Mouse (Mus musculus) natural killer cell, adult 2 months (primary cell): ENCODE data around the gene Tmeff1.

Experiments
- DNase-seq, 2 experiments: peaks; one replicate each; pipeline ENCODE4 v3.0.0; 2022; ENCODE audit warnings: low spot score in 2 of 2

Gene Tmeff1

DNA sequence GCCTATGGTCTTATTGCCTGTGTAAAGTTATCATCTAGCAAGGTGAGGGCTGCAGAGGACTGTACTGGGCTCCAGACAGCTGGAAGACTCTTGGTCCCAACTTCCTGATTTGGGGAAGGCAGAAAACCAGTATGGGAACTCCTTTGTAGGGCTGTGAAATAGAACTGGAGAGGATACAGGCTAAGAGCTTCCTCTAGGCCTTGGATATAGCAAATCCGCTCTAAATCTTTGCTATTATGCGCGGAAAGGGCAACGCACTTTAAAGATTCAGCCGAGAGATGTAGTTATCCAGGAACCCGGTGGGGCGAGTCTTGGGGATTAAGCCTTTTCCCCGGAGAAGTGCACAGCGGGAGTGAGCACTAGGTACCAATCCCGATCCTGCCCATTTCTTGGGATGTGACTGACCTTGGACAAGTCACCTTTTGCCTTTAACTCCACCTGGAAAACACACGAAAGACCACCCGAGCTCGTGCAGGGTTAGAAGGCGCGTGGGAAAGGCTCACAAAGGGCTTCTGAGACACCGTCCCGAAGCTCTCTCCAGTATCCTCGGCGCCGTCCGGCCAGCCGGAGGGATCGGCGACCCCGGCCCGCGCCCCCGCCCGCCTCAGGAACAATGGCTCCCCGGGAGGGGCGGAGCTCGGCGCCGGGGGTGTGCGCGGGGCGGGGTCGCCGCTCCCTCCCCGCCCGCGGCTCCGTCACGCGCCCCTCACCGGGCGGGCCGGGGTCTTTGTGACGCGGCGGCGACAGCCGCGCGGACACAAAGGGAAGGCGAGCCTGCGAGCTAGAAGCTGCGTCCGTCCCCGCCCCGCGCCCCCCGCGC, at the start of gene Tmeff1:
Gene Tmeff1 (plus strand): TSS at position 754 of the 820 bp plus-strand sequence.
- no peak for DNase-seq

DNA sequence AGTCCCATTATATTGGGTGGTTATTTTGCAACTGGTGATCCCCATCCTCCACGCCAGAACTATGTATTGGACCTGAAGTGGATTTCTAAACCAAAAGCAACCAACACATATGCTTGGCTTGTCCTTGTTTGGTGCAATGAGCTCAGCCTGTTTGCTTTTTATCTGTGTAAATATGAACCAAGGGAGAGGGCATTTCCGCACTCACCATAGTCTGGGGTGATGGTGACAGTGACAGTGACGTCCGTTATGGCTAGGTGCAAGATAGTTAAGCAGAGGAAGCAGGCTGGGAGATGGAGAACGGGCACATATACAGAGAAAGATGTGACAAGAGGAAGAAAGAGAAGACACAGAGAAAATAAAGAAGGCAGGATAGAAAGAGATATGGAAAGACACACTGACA, 48.7 kb upstream of the Tmeff1 start:
- DNase-seq = no peak

DNA sequence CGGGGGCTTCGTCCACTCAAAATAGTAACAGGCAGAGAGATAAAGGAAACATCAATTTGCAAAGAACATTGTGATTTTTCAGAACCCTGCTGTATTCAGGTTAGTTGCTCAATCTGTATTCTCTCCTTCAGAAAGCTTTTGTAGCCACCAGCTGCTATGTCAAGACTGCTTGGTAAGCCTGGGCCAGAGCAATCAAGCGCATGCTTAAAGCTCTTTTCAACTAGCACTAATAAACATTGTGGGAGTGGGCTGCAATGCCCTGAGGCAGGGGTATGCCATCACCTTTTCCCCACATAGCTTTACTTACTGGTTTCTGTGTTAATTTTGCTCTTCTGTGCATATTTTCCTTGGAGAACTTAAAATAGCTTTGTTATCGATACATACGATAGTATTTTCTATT, 48.0 kb upstream of the Tmeff1 start:
- DNase-seq = no peak

DNA sequence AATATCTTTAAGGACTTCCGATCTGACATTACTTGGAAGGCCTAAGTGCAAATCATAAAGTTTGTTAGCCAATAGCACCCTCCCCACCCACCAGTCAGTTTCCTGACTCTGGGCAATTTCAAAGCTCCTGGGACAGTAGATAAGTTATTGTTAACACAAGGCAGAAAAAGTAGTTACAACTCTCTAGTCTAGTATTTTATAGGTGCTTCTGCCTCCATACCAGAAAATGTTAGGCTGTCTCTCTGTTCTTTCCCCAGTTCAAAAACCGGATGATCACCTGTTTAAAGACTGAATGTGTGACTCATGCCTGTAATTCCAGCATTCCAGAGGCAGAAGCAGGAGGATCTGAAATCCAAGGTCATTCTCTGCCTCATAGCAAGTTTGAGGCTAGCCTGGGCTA, 46.4 kb upstream of the Tmeff1 start:
- DNase-seq = no peak

DNA sequence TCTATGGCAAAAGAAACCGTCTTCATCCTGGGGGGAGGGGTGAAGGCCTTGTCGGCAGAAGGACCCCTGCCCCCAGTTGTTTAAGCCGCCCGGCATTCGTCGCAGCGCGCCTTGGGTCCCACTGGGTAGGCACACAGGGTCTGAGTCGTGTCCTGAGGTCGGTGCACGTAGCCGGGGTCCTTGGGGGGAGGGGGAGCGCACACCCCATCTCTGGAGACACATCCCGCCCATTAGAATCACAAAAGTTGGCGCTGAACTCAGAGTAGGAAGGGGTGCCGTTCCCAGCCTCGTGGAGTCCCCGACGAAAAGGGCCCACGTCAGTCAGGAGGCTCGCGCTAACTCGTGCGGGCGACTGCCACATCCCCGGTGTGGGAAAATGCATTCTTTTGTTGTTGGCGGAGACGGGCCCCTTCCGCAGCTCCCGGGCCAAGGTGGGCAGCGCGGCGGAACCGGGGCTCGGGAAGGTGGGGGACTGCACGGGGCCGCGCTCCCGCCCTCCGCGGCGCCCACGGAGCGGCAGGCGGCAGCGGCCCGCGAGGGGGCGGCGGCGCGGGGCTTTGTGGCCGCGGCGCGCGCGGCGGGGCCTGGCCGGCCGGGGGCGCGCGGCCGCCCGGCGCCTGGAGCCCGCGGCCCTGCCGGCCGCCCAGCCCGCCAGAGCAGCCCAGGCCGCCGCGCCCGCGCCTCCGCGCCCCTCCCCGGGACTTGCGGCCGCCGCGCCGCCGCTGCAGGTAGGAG, 45.0 kb upstream of the Tmeff1 start, which contains the start of gene Msantd3:
Gene Msantd3 (plus strand): TSS at position 95 of the 735 bp plus-strand sequence.
- no peak for DNase-seq

DNA sequence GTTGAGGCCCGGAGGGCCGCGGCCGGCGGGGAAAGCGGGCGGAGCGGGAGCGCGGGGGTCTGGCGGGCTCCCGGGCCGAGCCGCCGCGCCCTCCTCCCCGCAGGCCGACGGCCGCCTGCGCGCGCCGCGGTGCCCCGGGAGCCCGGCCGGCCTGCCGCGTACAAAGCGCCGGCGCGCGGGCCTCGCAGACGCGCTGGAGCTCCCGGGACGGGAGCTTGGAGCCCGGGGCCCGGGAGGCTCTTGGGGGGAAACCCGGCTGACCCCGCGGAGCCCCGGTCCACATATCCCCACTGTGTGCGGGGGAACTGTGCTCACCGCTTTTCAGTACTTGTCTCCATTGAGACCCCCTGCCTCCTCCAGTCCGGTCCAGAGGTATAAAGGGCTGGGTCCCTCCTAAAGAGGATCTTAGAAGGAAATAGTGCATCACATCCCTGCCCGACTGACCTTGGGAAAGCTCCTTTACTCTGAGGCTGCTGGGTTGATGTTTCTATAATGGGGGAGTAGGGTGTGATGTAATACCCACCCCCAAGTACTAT, 44.3 kb upstream of the Tmeff1 start:
- no peak for DNase-seq

DNA sequence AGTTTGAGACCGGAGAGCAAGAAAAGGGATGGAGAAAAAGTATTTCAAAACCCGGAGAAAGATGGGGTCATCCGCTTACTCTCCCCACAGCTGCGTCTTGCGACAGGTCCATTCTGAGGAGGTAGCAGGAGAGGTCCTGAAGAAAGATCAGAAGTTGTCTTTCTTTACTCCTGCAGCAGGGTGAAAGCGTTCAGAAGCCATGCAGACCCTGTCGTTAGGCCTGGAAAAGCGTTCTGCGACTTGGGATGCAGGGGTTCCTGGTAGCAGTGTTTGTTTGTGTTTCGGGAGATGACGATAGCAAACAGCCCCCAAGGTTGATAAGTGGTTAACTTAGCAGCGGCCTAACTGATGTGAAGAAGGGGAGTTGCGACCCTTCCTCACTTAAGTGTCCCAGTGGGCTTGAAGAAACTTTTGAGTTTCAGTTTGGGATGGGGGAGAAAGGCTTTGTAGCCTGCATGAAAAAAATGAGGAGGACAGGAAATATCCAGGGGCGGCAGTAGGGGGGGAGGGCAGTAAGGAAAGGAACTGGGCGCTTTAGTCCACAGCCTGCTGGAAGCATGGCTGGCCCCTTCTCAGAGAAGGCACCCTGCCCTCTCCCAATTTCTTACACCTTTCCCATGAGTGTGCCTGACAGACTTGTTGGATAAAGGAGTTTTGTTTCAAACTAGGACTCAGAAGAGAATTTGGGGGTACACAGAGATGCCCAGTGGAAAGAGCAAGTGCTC, 43.3 kb upstream of the Tmeff1 start:
- DNase-seq = no peak

DNA sequence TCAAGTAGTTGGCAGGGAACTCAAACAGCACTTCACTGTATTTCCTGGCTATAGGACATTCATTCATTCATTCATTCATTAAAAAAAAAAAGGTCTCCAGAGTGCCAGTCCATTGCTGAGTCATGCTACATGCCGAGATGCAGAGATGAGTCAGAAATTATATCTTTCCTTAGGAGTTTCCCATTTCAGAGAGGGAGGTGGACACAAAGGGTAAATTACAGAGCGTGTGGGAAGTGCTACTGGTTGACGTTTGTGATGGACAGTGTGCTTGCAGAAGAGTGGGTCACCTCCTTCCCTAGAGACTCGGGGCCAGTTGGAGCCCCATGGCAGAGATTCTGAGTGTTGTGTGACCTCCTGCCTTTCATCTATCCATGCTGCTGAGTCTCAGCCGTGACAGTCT, 42.6 kb upstream of the Tmeff1 start:
- no peak for DNase-seq

DNA sequence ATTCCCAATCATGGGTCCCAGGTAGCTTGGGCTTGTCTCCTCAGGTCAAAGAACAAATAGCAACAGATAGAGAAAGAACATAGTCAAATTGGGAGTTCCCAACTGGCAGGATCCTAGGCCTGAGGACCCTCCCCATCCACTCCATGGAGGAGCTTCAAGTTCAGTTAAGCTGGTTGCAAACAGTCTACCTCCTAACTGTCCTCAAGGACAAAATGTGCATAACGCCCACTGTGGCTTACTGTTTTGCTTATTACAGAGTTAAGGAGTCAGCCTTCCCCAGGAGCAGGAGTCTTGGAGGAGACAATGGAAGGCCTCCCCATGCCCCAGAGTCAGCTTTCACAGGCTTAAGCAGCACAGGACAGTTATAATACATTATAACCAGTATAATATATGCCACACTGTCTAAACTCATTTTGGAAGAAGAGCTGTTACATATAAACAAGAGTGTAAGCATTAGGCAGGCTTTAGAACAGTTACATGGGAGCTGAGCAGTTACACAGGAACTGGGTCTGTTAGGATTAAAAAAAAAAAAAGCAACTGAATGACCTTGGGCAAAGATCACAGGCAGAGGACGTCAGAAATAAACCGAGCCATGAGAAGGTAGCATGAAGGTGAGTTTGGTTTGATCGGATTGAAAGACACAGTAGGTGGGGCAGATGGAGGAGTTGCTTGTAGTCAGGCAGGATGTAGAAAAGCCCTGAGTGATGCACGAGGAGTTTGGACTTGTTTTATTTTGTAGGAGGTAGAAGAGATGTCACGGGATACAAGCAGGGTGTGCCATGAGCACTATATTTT, 41.7 kb upstream of the Tmeff1 start:
- no peak for DNase-seq

DNA sequence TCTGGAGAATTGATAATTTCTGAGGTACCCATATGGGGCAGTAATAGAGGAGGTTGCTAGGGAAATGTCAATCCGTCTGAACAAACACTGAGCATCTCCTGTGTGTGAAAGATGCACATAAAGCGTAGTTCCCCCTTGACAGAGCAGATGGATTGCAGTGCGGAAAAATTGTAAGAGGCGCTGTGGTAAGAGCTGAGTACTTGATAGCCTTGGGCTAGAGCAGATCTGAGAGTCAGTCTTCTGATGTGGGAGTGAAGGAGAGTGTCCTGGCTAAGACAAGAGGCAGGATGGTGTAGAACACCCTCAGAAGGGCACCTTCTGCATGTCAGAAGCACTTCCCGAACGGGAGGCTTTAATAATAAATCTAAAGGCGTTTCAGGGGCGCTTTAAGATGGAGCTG, 40.8 kb upstream of the Tmeff1 start:
- no peak for DNase-seq

DNA sequence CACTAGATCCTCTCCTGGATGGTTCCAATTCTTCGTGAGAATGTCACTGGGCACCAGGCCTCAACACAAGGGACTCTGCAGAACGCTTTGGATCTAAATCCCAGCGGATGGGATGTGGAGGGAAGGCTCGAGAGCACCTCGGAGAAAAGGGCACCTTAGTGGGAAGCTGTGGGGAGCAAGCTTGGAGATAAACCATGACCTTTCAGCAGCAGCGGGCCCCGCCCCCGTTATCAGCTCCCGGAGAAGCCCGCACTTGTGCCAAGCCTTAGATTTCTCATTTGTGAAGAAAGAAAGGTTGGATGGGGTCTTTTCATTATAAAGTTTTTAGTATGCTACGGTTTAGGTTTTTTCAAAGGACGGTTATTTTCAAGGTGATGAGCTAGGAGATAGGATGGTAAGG, 39.0 kb upstream of the Tmeff1 start:
- DNase-seq = no peak

DNA sequence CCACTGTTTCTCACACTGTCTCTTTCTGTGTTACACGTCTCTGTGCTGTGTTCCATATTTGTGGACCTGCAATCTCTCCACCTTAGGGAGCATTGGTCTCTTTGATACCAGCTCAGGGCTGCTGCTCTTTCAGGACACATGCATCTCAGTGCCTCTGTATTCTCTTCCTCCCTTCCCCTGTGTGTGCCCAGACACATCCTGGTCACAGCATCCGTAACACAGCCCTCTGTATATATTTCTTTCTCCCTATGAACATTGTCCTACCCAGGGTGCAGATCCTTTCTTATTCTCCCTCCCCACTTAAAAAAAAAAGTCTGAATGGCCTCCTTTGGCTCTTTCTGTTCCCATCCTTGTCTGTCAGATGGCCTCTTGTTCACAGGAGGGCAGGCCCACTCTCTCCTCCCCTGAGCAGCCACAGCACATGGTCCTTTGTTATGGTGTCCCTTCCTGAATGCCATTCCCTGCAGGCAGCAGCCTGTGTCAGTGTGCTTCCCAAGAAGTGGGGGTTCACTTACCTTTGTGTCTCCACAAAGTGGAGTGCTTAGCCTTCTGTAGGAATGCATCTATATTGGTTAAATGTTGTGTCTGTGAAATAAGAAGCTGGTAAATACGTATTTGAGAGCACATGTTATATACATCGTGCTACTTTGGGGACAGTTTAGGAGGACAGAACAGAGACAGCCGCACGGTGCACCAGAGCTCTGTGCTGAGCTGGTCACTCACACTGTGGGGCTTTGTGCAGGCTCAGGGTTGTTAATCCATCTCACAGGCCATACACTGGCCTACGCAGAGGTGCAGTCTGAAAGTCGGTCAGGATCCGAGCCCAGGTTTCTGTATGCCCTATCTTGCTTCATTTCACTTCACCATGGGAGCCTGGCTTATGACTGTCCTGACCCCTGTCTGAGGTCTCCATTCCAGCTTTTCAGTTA, 38.1 kb upstream of the Tmeff1 start:
- no peak for DNase-seq

DNA sequence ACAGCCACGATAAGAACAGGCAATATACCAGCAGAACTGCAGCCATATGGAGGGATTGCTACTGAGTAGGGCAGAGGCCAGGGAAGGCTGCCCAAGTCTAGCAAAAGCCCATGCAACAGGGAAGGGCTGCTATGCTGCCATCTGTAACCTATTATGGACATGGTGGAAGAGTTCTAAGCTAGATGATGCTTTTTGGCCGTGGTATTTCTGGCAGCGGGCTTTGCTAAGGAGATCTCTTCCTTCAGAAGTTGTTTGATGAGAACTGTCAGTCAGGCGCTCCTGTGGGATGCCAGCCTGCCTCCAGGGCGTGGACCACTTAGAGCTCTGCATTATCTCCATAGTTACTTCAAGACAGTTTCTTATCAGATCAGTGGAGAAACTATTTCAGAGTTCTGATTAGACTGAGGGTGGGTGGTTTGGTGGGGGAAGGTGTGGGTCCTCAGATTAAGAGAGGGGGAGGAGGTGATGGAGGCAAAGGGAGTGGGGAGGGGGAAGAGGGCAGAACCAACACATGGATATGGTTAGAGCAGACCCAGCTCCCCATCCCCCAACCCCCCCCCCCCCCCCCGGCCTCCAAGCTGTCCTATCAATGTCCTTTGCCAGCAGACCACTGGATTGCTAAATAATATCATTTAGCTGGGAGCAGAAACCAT, 36.5 kb upstream of the Tmeff1 start:
- no peak for DNase-seq

DNA sequence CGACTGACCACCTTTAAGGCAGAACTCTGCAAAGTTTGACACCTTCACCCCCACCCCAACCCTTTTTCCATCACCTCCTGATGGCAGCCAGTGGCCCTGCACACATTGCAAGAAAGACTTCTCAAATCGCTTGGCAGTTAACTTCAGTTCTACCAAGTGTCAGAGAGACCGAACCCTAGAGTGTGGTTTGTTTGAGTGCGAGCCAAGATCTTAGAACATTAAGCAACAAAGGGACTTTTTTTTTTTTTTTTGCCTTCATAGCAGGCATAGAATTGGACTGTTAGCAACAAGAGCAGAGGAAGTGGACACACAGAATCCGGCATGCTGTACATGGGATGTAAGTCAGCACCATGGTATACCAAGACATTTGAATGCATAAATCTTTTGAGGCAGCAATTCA, 35.3 kb upstream of the Tmeff1 start:
- DNase-seq = no peak

DNA sequence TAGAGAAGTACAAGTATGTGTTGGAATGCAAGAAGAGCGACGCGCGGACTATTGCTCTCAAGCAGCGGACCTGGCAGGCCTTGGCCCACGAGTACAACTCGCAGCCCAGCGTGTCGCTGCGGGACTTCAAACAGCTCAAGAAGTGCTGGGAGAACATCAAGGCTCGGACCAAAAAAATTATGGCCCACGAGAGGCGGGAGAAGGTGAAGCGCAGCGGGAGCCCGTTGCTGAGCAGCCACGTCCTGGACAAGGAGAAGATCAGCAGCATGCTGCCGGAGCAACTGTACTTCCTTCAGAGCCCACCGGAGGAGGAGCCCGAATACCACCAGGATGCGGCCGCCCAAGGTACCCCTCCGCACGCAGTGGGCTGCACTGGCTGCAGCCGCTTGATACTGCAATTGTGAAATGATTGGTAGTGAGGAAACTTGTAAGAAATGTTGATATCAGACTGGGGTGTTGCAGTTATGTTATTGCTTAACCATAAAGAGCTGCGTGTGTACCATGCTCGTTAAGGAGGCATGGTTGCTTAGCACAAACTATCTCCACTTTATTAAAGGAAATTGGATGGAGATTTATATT, 32.4 kb upstream of the Tmeff1 start:
- DNase-seq = no peak

DNA sequence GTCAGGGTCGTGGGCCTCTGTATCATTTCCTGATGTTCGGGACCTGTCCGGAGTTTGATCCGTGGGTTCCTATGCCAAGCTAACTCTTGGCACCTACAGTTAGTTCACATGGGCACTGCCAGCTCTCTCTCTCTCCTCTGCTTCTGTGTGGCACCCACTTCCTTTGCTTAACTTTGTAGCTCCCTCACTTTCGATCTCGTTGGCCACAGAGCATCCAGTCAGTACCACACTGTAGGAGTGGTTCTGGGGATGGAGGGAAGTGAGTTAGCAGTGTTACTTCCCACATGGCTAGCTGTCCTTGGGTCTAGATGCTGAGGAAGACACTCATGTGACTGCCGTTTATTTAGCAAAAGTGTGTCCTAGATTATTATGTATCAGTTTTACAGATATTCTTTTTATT, 30.8 kb upstream of the Tmeff1 start:
- peak in 1 of 2 experiments; percentile 1 for DNase-seq

DNA sequence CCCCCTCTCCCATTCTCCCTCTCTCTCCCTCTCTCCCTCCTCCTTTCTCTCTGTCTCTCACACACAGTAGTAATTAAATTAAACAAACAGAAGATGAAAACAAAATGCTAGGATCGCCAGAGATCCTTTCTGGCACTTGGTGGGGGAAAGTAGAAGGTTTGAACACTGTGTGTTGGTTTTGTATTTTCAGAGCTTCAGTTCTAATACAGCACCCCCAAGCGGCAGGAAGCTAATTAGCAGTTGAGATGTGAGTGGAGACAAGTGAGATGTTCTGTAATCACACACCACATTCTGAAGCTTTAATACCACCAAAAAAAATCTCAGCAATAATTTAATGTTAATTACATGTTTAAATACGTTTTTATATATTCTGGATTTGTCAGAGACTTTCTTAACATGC, 29.2 kb upstream of the Tmeff1 start:
- peak in 1 of 2 experiments; percentile 14 for DNase-seq

DNA sequence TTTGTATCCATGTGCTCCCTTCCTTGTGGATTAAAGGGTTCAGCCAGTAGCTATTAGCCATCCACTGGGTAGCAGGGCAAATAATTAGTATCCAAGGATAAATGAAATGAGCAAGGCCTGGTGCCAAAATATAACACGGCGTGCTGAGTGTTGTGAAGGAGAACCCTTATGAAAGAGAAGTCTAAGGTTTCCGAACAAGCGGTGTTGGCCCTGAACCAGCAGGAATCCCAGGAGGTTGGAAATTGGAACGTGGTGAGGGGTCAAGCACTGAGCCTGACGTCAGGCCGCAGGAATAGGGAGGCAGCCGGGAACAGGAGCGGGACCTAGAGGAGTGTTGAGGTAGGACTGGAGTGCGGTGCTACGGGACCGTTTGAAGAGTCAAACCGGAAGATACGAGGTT, 25.3 kb upstream of the Tmeff1 start:
- no peak for DNase-seq

DNA sequence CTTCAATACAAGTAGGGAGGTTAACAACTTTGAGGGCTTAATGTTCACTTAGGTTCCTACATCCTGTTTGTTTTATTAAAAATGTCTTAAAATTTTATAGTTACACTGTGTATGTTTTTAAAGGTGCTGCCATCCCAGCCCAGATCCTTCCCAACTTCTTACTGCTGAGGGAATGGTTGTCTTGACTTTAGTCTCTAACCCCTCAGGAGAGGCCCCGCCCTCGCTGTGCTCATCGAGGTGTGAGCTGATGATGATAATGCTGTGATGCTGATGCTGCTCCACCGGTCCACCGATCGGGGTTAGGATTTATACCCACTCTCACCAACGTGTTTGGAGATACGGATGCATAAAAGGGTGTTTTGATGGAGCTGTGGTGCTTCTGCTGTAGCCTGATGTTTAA, 23.1 kb upstream of the Tmeff1 start:
- no peak for DNase-seq
